Mouse (Mus musculus) limb, embryonic 14.5 days (tissue): ENCODE results near the gene Mcam. TPM values are rescaled to one million over a fixed set of nuclear protein-coding genes. Genes with fewer than 3 reads are reported as not detected.

Source experiments
- ATAC-seq: fragments of 200-750 bp; cut with Nextera tagmentation; 2 replicates; pipeline ENCODE4 v1.8.0; 2017; ENCODE audit warnings: low read depth, moderate number of reproducible peaks, moderate TSS enrichment; ENCODE audit not compliant: low FRiP score
- DNase-seq: peaks from one replicate; pipeline ENCODE4 v3.0.0-alpha.2; 2015; ENCODE audit warnings: low spot score
- H3K27ac ChIP-seq: fragments of 300-500 bp; sonication (generic); replicated peaks from 2 replicates; pipeline ENCODE4 v1.5.1; 2014; ENCODE audit warnings: low read depth, mild to moderate bottlenecking, low read length, moderate library complexity, mixed read lengths
- H3K27me3 ChIP-seq: fragments of 300-500 bp; sonication (generic); 2 replicates; pipeline ENCODE4 v1.6.1; 2014; ENCODE audit warnings: low read length, mixed read lengths; ENCODE audit not compliant: control insufficient read depth, insufficient read depth
- H3K36me3 ChIP-seq: fragments of 300-500 bp; sonication (generic); 2 replicates; pipeline ENCODE4 v1.6.1; 2014; ENCODE audit warnings: mild to moderate bottlenecking, low read length, moderate library complexity, mixed read lengths; ENCODE audit not compliant: control insufficient read depth, insufficient read depth
- H3K4me1 ChIP-seq: fragments of 300-500 bp; sonication (generic); 2 replicates; pipeline ENCODE4 v1.6.1; 2014; ENCODE audit warnings: antibody characterized with exemption, low read length, mixed read lengths; ENCODE audit not compliant: control insufficient read depth, insufficient read depth
- H3K4me2 ChIP-seq: fragments of 300-500 bp; sonication (generic); replicated peaks from 2 replicates; pipeline ENCODE4 v1.6.1; 2014; ENCODE audit warnings: low read depth, mild to moderate bottlenecking, low read length, moderate library complexity; ENCODE audit not compliant: severe bottlenecking
- H3K4me3 ChIP-seq: fragments of 300-500 bp; sonication (generic); replicated peaks from 2 replicates; pipeline ENCODE4 v1.5.1; 2014; ENCODE audit warnings: low read length
- H3K9ac ChIP-seq: fragments of 300-500 bp; sonication (generic); 2 replicates; pipeline ENCODE4 v1.6.1; 2014; ENCODE audit warnings: mild to moderate bottlenecking, low read depth, low read length, moderate library complexity; ENCODE audit not compliant: severe bottlenecking
- H3K9me3 ChIP-seq: fragments of 300-500 bp; sonication (generic); 2 replicates; pipeline ENCODE4 v1.6.1; 2016; ENCODE audit warnings: low read length; ENCODE audit not compliant: control insufficient read depth
- POLR2A ChIP-seq: fragments of 200-500 bp; IDR thresholded peaks from 2 replicates; pipeline ENCODE4 v1.8.0; 2012; ENCODE audit warnings: inconsistent platforms, mild to moderate bottlenecking, moderate library complexity, borderline replicate concordance; ENCODE audit not compliant: insufficient read depth, insufficient read length; ENCODE audit errors: extremely low read depth
- WGBS: fragments of 180-500 bp; shearing (Covaris S2); extraction: QIAGEN DNeasy Blood & Tissue Kit; methylation state at CpG from one replicate; pipeline ENCODE4 v1.1.7; 2014; 5-methylcytosine and 5-hydroxymethylcytosine counted together
- polyA plus RNA-seq, 2 experiments: library from polyadenylated mRNA; depleted of rRNA in 1 of 2; stranded (reverse) in 1 of 2; unstranded in 1 of 2; fragments of >200 nt; fragmentation: Nextera tagmentation in 1 of 2; extraction: Ambion mirVana in 1 of 2; gene quantifications; 2 replicates each; pipeline versions ENCODE4 v1.2.1 to v1.2.3; 2012 to 2014

Gene Mcam
- polyA plus RNA-seq, 2 experiments, result 44.2 to 82.8 TPM

DNA sequence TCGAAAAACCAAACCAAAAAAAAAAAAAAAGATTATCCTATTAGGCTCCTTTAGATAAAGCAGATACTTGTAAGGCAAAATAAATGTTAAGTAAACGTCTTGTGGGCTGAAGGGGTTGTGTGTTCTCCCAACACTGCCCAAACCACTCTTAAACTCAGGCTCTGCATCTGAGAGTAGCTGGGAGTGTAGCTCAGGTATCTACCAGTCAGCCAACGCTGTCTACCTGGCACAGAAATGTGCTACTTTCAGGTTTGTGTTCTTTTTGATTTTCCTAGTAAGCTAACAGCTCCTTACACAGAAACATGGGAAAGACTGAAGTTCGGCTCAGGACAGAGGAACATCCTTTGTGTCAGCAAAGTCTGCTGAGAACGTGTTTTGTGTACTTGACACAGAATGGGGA lies 2.1 kb upstream of the Mcam start:
- Histone ChIP-seq H3K36me3 (peaks cover 9% of the 10 kb centered on the region), H3K27ac (no peak overlapping the region), H3K9me3 (no peaks in the 10 kb centered on the region), H3K4me3 (no peak overlapping the region), H3K27me3 (peaks cover 4% of the 10 kb centered on the region; the same call in 1 of the 2 replicates), H3K4me2 (no peak overlapping the region), H3K9ac (no peak overlapping the region), H3K4me1 (peaks cover 42% of the 10 kb centered on the region)
- WGBS, result 70% methylated on average over 5 of the region's 5 CpGs
- ATAC-seq, result no peak
- no peak for DNase-seq
- no peak for TF ChIP-seq POLR2A

- no peaks in the 10 kb centered on the region for H3K9me3 ChIP-seq
- H3K4me2 ChIP-seq, result peak overlapping the region; percentile 89; the same call in 1 of the 2 replicates
- no peak for ATAC-seq
- peak overlapping the region; percentile 66; the same call in 1 of the 2 replicates for H3K9ac ChIP-seq
- H3K4me1 ChIP-seq, result peaks cover 42% of the 10 kb centered on the region
- H3K27ac ChIP-seq, result no peak overlapping the region
- no peak for DNase-seq
- H3K36me3 ChIP-seq, result peaks cover 18% of the 10 kb centered on the region
- WGBS, result 0% methylated on average over 2 of the region's 2 CpGs
- no peak for TF ChIP-seq POLR2A
- peak overlapping the region; percentile 67 for H3K4me3 ChIP-seq
- H3K27me3 ChIP-seq, result peaks cover 4% of the 10 kb centered on the region; the same call in 1 of the 2 replicates
These were observed 982 bp upstream of the Mcam start for GRCm38 (mm10) chr9:44133287-44133686.

GRCm38 (mm10) chr9:44134851-44135730 lies 822 bp downstream of the Mcam start:
- ATAC-seq (peak; percentile 21; the same call in 1 of the 2 replicates), DNase-seq (peak; percentile 24)
- 1% methylated on average over 47 of the region's 49 CpGs for WGBS
- Histone ChIP-seq H3K4me3 (peak overlapping the region; percentile 67), H3K27me3 (peaks cover 4% of the 10 kb centered on the region; the same call in 1 of the 2 replicates), H3K27ac (peak overlapping the region; percentile 72), H3K9ac (peak overlapping the region; percentile 66), H3K4me1 (peaks cover 35% of the 10 kb centered on the region), H3K36me3 (peaks cover 35% of the 10 kb centered on the region), H3K9me3 (no peaks in the 10 kb centered on the region), H3K4me2 (peak overlapping the region; percentile 89)
- no peak for TF ChIP-seq POLR2A

GRCm38 (mm10) chr9:44135731-44136411 lies 1.6 kb downstream of the Mcam start:
- Histone ChIP-seq H3K9ac (peak overlapping the region; percentile 66), H3K27me3 (peaks cover 4% of the 10 kb centered on the region; the same call in 1 of the 2 replicates), H3K27ac (peak overlapping the region; percentile 72; the same call in 1 of the 2 replicates), H3K4me1 (peaks cover 27% of the 10 kb centered on the region), H3K4me2 (peak overlapping the region; percentile 89), H3K9me3 (no peaks in the 10 kb centered on the region), H3K36me3 (peaks cover 42% of the 10 kb centered on the region), H3K4me3 (peak overlapping the region; percentile 67)
- DNase-seq, result peak; percentile 39
- WGBS, result 48% methylated on average over 7 of the region's 7 CpGs
- ATAC-seq, result no peak
- no peak for TF ChIP-seq POLR2A

DNA sequence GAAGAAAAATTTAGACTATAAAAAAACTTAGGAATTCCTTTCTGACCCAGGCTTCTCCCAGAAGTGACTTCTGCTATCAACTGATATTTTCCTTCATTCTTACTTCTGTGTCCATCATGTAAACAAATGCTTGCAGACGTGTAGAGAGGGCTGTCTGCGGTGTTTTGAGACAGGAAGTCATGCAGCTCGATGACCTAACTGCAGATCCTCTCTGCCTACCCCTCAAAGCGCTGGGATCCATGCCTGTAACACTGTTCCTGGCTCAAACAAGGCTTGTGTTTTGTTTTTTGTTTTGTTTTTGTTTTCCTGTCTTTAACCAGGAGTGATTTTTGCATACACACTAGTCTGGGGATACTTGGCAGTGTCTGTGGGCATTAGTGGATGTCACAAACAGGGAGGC lies 3.6 kb downstream of the Mcam start:
- Histone ChIP-seq H3K36me3 (peaks cover 57% of the 10 kb centered on the region), H3K9ac (no peak overlapping the region), H3K27me3 (peaks cover 4% of the 10 kb centered on the region; the same call in 1 of the 2 replicates), H3K4me3 (no peak overlapping the region), H3K4me2 (no peak overlapping the region), H3K9me3 (no peaks in the 10 kb centered on the region), H3K4me1 (peaks cover 21% of the 10 kb centered on the region), H3K27ac (no peak overlapping the region)
- 63% methylated on average over 4 of the region's 4 CpGs for WGBS
- ATAC-seq, result no peak
- no peak for DNase-seq
- TF ChIP-seq POLR2A, result no peak
